Mouse (Mus musculus) small intestine, adult 2 months (tissue): Measurements from ENCODE around the gene Plscr5. TPM values are rescaled to one million over a fixed set of nuclear protein-coding genes. Genes with fewer than 3 reads are reported as not detected.
"Not testable (repeated sequence)": the region's sequence is repeated elsewhere in the genome, so short reads cannot be mapped to it uniquely, and the experiment has no call there.

ENCODE experiments used
- H3K27ac ChIP-seq: fragments of 200-500 bp; 2 replicates; pipeline ENCODE4 v1.5.1; 2012; ENCODE audit warnings: low read depth, low read length, control low read depth, inconsistent platforms; ENCODE audit not compliant: insufficient read depth
- H3K27me3 ChIP-seq: fragments of 200-500 bp; 2 replicates; pipeline ENCODE4 v1.6.1; 2012; ENCODE audit warnings: mild to moderate bottlenecking, moderate library complexity, low read length, inconsistent platforms; ENCODE audit not compliant: control insufficient read depth, insufficient read depth
- H3K36me3 ChIP-seq: fragments of 200-500 bp; 2 replicates; pipeline ENCODE4 v1.6.1; 2012; ENCODE audit warnings: mild to moderate bottlenecking, low read length, control low read depth, inconsistent platforms; ENCODE audit not compliant: control insufficient read depth, insufficient read depth
- H3K4me1 ChIP-seq: fragments of 200-500 bp; 2 replicates; pipeline ENCODE4 v1.6.1; 2012; ENCODE audit warnings: low read length, inconsistent platforms, mixed read lengths; ENCODE audit not compliant: control insufficient read depth, insufficient read depth, insufficient read length
- H3K4me3 ChIP-seq: fragments of 200-500 bp; 2 replicates; pipeline ENCODE4 v1.5.1; 2012; ENCODE audit warnings: low read depth, mild to moderate bottlenecking, control low read depth, inconsistent platforms, low read length, moderate library complexity
- CTCF ChIP-seq: fragments of 200-500 bp; IDR thresholded peaks from 2 replicates; pipeline ENCODE4 v1.5.1; 2012; ENCODE audit warnings: low read depth, mild to moderate bottlenecking, control low read depth, inconsistent platforms, low read length, moderate library complexity, mixed read lengths; ENCODE audit not compliant: insufficient replicate concordance, insufficient read length; ENCODE audit errors: extremely low read depth
- POLR2A ChIP-seq: fragments of 200-500 bp; IDR thresholded peaks from 2 replicates; pipeline ENCODE4 v1.6.1; 2012; ENCODE audit warnings: low read depth, mild to moderate bottlenecking, control low read depth, inconsistent platforms, low read length, moderate library complexity
- WGBS: fragments of 180-500 bp; shearing (Covaris S2); methylation state at CpG from one replicate; pipeline ENCODE4 v1.1.7; 2018; 5-methylcytosine and 5-hydroxymethylcytosine counted together
- polyA plus RNA-seq: library from polyadenylated mRNA; depleted of rRNA; stranded (reverse); fragments of >200 nt; gene quantifications from 2 replicates; pipeline ENCODE4 v1.2.3, GENCODE M21; 2012; rRNA removed

Plscr5 gene
- not detected in 2 replicates for polyA plus RNA-seq

DNA sequence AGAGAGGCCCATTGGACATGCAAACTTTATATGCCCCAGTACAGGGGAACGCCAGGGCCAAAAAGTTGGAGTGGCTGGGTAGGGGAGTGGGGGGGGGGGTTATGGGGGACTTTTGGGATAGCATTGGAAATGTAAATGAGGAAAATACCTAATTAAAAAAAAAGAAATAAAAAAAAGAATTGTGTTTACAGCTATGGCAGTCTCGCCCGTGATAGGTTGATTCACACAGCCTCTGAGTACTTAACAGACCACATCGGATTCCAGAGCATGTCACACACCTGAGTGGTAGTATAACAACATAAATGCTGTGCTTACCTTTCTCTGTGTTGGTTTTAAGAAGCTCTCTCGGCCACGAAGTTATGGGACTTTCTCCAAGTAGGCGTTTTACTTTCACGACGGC lies at the start of gene Plscr5:
Gene Plscr5, plus strand, starts transcription at position 301 of the 400 bp plus-strand sequence.
- not testable (repeated sequence) for H3K27me3 ChIP-seq, H3K4me3 ChIP-seq, H3K4me1 ChIP-seq, H3K27ac ChIP-seq, H3K36me3 ChIP-seq
- 50% methylated on average over 9 of the region's 9 CpGs for WGBS

DNA sequence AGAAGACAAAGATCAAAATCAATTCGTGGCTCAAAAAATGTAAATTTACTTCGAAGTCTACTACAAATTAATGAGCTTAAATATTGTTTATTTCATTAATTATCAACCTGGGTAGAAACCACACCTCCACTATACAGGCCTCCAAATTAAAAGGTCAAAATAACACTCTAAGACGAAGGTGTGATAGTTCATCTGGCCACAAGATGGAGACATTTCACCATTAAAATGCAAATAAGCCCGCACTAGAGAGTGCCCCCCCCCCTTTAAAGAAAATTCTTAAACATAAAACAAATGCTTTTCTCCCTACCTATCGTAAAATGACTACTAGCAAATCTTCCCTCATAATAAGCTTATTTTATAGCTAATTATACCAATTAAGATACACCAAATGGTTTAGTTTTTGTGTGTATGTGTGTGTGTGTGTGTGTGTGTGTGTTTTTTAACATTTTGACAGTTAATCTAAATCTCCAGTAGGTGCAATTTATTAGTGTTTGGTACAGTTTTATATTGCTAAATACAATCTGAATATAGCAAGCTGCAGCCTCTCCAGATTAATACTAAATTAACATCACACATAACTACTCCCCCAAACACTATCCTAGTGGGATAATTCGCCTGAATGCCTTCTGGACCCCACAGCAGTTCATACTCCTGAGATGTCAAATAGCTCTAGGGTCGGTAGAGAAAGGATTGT lies 45.0 kb upstream of the Plscr5 start:
- no peak overlapping the region for H3K27ac ChIP-seq
- no peaks in the 10 kb centered on the region for H3K36me3 ChIP-seq
- no peaks in the 10 kb centered on the region for H3K27me3 ChIP-seq
- TF ChIP-seq POLR2A (no peak), CTCF (no peak)
- no peak overlapping the region for H3K4me3 ChIP-seq
- no peaks in the 10 kb centered on the region for H3K4me1 ChIP-seq
- WGBS = 15% methylated on average over 7 of the region's 7 CpGs

DNA sequence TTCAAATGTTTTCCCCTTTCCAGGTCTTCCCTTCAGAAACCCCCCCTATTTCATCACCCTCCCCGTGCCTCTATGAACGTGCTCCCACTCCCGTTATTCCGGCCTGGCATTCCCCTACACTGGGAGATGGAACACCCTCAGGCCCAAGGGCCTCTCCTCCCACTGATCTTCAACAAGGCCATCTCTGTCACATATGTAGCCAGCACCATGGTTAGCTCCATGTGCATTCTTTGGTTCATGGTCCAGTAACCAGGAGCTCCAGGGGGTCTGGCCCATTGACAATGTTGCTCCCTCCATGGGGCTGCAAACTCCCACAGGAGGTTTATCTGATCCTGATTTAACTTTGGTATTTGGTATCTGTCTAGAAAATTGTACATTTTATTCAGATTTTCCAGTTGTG lies 30.5 kb upstream of the Plscr5 start:
- Histone ChIP-seq H3K36me3 (no peaks in the 10 kb centered on the region), H3K27ac (no peak overlapping the region), H3K4me3 (no peak overlapping the region), H3K27me3 (no peaks in the 10 kb centered on the region), H3K4me1 (no peaks in the 10 kb centered on the region)
- no peak for TF ChIP-seq POLR2A
- WGBS = 79% methylated on average over 4 of the region's 4 CpGs

GRCm38 (mm10) chr9:92173318-92173985 lies 19.3 kb upstream of the Plscr5 start:
- WGBS = 86% methylated on average over 3 of the region's 3 CpGs
- no peak overlapping the region for H3K27ac ChIP-seq
- H3K4me3 ChIP-seq = no peak overlapping the region
- H3K4me1 ChIP-seq = no peaks in the 10 kb centered on the region
- TF ChIP-seq CTCF (no peak), POLR2A (no peak)
- no peaks in the 10 kb centered on the region for H3K27me3 ChIP-seq
- no peaks in the 10 kb centered on the region for H3K36me3 ChIP-seq

DNA sequence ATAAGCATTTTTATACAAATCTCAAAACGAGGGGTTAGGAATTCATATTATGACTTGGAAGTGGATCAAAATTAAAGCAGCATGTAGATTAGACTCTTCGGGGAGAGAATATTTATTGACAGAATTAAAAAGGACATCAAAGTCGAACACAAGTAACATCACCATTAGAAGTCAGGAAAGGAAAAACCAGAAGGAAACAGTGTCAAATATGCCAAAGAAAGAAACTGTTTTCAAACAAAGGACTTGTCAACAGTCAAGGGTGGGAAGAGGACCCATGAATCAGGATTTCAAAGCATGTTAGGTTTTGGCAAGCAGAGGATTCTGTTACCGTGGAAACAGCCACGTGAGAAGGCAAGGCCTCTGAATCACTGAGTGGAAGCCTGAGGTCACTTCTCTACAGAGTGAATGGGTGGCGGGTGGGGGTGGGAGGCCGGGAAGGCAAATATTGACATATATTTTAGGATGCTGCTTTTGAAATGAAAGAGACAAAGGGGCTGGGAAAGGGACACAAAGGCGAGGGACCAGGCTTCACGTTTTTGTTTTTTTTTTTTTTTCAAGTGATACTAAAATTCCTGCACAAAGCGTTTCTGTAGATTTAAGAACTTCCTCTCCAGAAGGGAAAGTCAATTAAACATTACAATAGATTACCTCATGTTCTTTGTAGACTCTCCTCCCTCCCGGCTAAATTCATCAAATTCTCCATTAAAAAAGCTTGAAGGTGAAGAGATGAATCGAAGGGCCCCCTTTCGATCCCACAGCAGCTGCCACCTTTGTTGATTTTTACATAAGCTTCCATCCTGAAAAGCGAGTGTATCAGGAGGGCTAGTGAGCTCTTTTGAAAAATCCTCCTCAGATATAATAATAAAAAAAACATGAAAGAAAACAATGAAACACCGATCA lies 18.3 kb upstream of the Plscr5 start:
- no peak overlapping the region for H3K4me3 ChIP-seq
- H3K36me3 ChIP-seq = no peaks in the 10 kb centered on the region
- H3K27me3 ChIP-seq = no peaks in the 10 kb centered on the region
- no peak for TF ChIP-seq POLR2A
- no peak for TF ChIP-seq CTCF
- no peaks in the 10 kb centered on the region for H3K4me1 ChIP-seq
- no peak overlapping the region for H3K27ac ChIP-seq
- WGBS = 47% methylated on average over 15 of the region's 15 CpGs

DNA sequence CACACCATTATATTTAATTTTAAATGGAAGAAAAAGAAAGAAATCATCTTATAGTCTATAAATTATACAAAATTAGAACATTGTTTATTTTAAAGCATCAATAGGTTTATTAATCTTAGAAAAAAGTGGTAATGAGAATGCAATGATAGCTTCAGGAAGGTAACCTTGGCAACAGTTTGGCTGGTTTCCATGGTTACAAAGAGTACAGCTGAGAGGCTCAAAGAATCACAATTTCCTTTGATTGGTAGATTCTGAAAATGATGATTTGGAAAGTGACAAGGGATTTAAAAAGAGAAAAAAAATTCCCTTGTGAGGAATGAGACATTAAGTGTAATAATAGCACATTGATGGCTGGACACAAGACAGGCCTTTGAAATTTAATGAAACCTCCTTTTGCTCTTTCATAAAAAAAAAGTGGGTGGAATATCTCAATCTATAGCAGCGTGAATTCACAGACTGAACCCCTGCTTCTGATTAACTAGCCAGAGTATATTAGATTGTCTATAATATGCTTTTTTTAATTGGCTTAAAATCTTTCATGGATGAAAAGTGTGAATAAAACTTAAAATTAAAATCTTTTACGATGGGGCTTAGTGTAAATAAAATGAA lies 13.8 kb upstream of the Plscr5 start:
- TF ChIP-seq CTCF (no peak), POLR2A (no peak)
- 84% methylated on average over 2 of the region's 2 CpGs for WGBS
- no peaks in the 10 kb centered on the region for H3K27me3 ChIP-seq
- no peak overlapping the region for H3K27ac ChIP-seq
- H3K4me1 ChIP-seq = no peaks in the 10 kb centered on the region
- H3K4me3 ChIP-seq = no peak overlapping the region
- no peaks in the 10 kb centered on the region for H3K36me3 ChIP-seq

- Histone ChIP-seq H3K4me3 (no peak overlapping the region), H3K27me3 (no peaks in the 10 kb centered on the region), H3K36me3 (no peaks in the 10 kb centered on the region), H3K4me1 (no peaks in the 10 kb centered on the region), H3K27ac (no peak overlapping the region)
- 75% methylated on average over 2 of the region's 2 CpGs for WGBS
- TF ChIP-seq POLR2A = no peak
- TF ChIP-seq CTCF = no peak
Observed at GRCm38 (mm10) chr9:92191295-92191694, 1.4 kb upstream of the Plscr5 start.
